Mouse (Mus musculus) stomach, postnatal 0 days (tissue): ENCODE measurements at regions not wholly inside any gene's neighbourhood (a gene's known extent, or its start where the extent isn't known, plus 50 kb on each side); places are given as distances from the start of the nearest gene placed in this dataset.
A peak's percentile ranks its signal among the peaks of the same experiment; 100 is the strongest.
"Not testable (repeated sequence)": the region's sequence is repeated elsewhere in the genome, so short reads cannot be mapped to it uniquely, and the experiment has no call there.

Source experiments
- ATAC-seq: fragments of 200-750 bp; cut with Nextera tagmentation; 2 replicates; pipeline ENCODE4 v1.8.0; 2017; ENCODE audit not compliant: low FRiP score, low TSS enrichment
- DNase-seq: peaks from one replicate; pipeline ENCODE4 v3.0.0-alpha.2; 2016; ENCODE audit warnings: low spot score
- H3K27ac ChIP-seq: fragments of 300-500 bp; sonication (generic); replicated peaks from 2 replicates; pipeline ENCODE4 v1.5.1; 2014; ENCODE audit warnings: mild to moderate bottlenecking, control low read depth
- H3K27me3 ChIP-seq: fragments of 300-500 bp; sonication (generic); 2 replicates; pipeline ENCODE4 v1.6.1; 2014; ENCODE audit warnings: low read length; ENCODE audit not compliant: control insufficient read depth, insufficient read depth
- H3K36me3 ChIP-seq: fragments of 300-500 bp; sonication (generic); 2 replicates; pipeline ENCODE4 v1.6.1; 2014; ENCODE audit warnings: low read length, mixed read lengths; ENCODE audit not compliant: control insufficient read depth, insufficient read depth
- H3K4me1 ChIP-seq: fragments of 300-500 bp; sonication (generic); replicated peaks from 2 replicates; pipeline ENCODE4 v1.6.1; 2014; ENCODE audit warnings: antibody characterized with exemption; ENCODE audit not compliant: control insufficient read depth, insufficient read depth
- H3K4me2 ChIP-seq: fragments of 300-500 bp; sonication (generic); replicated peaks from 2 replicates; pipeline ENCODE4 v1.6.1; 2014; ENCODE audit warnings: low read depth, mild to moderate bottlenecking, control low read depth, moderate library complexity
- H3K4me3 ChIP-seq: fragments of 300-500 bp; sonication (generic); 2 replicates; pipeline ENCODE4 v1.5.1; 2014; ENCODE audit warnings: low read depth, low read length, control low read depth
- H3K9ac ChIP-seq: fragments of 300-500 bp; sonication (generic); 2 replicates; pipeline ENCODE4 v1.6.1; 2014; ENCODE audit warnings: mild to moderate bottlenecking, low read length, control low read depth, mixed read lengths
- H3K9me3 ChIP-seq: fragments of 300-500 bp; sonication (generic); 2 replicates; pipeline ENCODE4 v1.6.1; 2016; ENCODE audit warnings: low read length; ENCODE audit not compliant: control insufficient read depth
- CTCF ChIP-seq: IDR thresholded peaks from 2 replicates; pipeline ENCODE4 v1.5.1; 2016; ENCODE audit warnings: antibody characterized with exemption, low read depth, mild to moderate bottlenecking, moderate library complexity
- EP300 ChIP-seq: optimal IDR thresholded peaks from 2 replicates; pipeline ENCODE3; 2016; ENCODE audit warnings: antibody characterized with exemption
- WGBS: fragments of 180-500 bp; shearing (Covaris S2); extraction: QIAGEN DNeasy Blood & Tissue Kit; methylation state at CpG from one replicate; pipeline ENCODE4 v1.1.7; 2014; 5-methylcytosine and 5-hydroxymethylcytosine counted together

- ATAC-seq, result no peak
- Histone ChIP-seq H3K4me1 (no peaks in the 10 kb centered on the region), H3K27me3 (no peaks in the 10 kb centered on the region), H3K36me3 (no peaks in the 10 kb centered on the region), H3K27ac (no peak overlapping the region), H3K4me3 (peak overlapping the region; percentile 48), H3K9ac (peak overlapping the region; percentile 41; the same call in 1 of the 2 replicates), H3K9me3 (no peaks in the 10 kb centered on the region), H3K4me2 (peak overlapping the region; percentile 88)
- DNase-seq, result peak; percentile 14
- TF ChIP-seq CTCF (no peak), EP300 (no peak)
- under 1% methylated on average over 77 of the region's 77 CpGs for WGBS
These were observed 87.3 kb downstream of the Crisp4 start for GRCm38 (mm10) chr1:18058211-18058971.

GRCm38 (mm10) chr1:18057646-18058210 lies 88.0 kb downstream of the Crisp4 start:
- Histone ChIP-seq H3K9me3 (no peaks in the 10 kb centered on the region), H3K4me2 (peak overlapping the region; percentile 88), H3K9ac (no peak overlapping the region; the same call in 1 of the 2 replicates), H3K36me3 (no peaks in the 10 kb centered on the region), H3K4me1 (no peaks in the 10 kb centered on the region), H3K27me3 (no peaks in the 10 kb centered on the region), H3K27ac (no peak overlapping the region), H3K4me3 (peak overlapping the region; percentile 48)
- no peak for TF ChIP-seq EP300
- ATAC-seq (no peak; the same call in 1 of the 2 replicates), DNase-seq (no peak)
- WGBS, result 1% methylated on average over 26 of the region's 26 CpGs

GRCm38 (mm10) chr1:18057003-18057402 lies 88.7 kb downstream of the Crisp4 start:
- not testable (repeated sequence) for H3K9ac ChIP-seq, DNase-seq, H3K36me3 ChIP-seq, H3K4me1 ChIP-seq, H3K27me3 ChIP-seq, H3K9me3 ChIP-seq, H3K27ac ChIP-seq, ATAC-seq
- peak overlapping the region; percentile 88 for H3K4me2 ChIP-seq
- H3K4me3 ChIP-seq, result peak overlapping the region; percentile 48; the same call in 1 of the 2 replicates
- WGBS, result 10% methylated on average over 11 of the region's 11 CpGs

- no peaks in the 10 kb centered on the region for H3K36me3 ChIP-seq
- 54% methylated on average over 3 of the region's 3 CpGs for WGBS
- TF ChIP-seq EP300, result no peak
- TF ChIP-seq CTCF, result no peak
- H3K27me3 ChIP-seq, result no peaks in the 10 kb centered on the region
- no peaks in the 10 kb centered on the region for H3K9me3 ChIP-seq
- DNase-seq (no peak), ATAC-seq (no peak)
- no peak overlapping the region for H3K27ac ChIP-seq
- H3K4me3 ChIP-seq, result no peak overlapping the region
- H3K4me1 ChIP-seq, result no peaks in the 10 kb centered on the region
- no peak overlapping the region for H3K4me2 ChIP-seq
- no peak overlapping the region for H3K9ac ChIP-seq
These were observed 115.5 kb downstream of the Crisp4 start for GRCm38 (mm10) chr1:18030226-18030625.

- not testable (repeated sequence) for DNase-seq, ATAC-seq, H3K27ac ChIP-seq, H3K9me3 ChIP-seq, H3K4me2 ChIP-seq, H3K27me3 ChIP-seq, H3K4me1 ChIP-seq, H3K4me3 ChIP-seq, H3K36me3 ChIP-seq, H3K9ac ChIP-seq
- TF ChIP-seq CTCF, result peak; percentile 64
These were observed 132.8 kb downstream of the Crisp4 start for GRCm38 (mm10) chr1:18012941-18013340.

- H3K36me3 ChIP-seq, result no peaks in the 10 kb centered on the region
- H3K9ac ChIP-seq, result no peak overlapping the region
- no peaks in the 10 kb centered on the region for H3K27me3 ChIP-seq
- 13% methylated on average over 3 of the region's 3 CpGs for WGBS
- TF ChIP-seq CTCF (peak; percentile 86), EP300 (no peak)
- H3K4me1 ChIP-seq, result no peaks in the 10 kb centered on the region
- DNase-seq, result peak; percentile 14
- no peaks in the 10 kb centered on the region for H3K9me3 ChIP-seq
- H3K4me3 ChIP-seq, result no peak overlapping the region
- ATAC-seq, result no peak
- no peak overlapping the region for H3K27ac ChIP-seq
- no peak overlapping the region for H3K4me2 ChIP-seq
These were observed 165.1 kb downstream of the Crisp4 start for GRCm38 (mm10) chr1:17980604-17981003.
